Mouse (Mus musculus): ENCODE measurements around the gene Amfr. TPM values are rescaled to one million over a fixed set of nuclear protein-coding genes. Genes with fewer than 3 reads are reported as not detected.

The Amfr gene
- total RNA-seq, 2 experiments from 2014 or later = 37.5 to 83.7 TPM

- no peak for ATAC-seq (ENCODE audit: poor library complexity, severe bottlenecking)
Measured at GRCm38 (mm10) chr8:93983827-93984226, 28.8 kb downstream of the Amfr start.

GRCm38 (mm10) chr8:93981679-93982215, 30.9 kb downstream of the Amfr start:
- ATAC-seq (ENCODE audit: poor library complexity, severe bottlenecking) = no peak

- no peak for ATAC-seq (ENCODE audit: poor library complexity, severe bottlenecking)
Measured at GRCm38 (mm10) chr8:93980141-93980540, 32.5 kb downstream of the Amfr start.

- ATAC-seq (ENCODE audit: poor library complexity, severe bottlenecking) = no peak
Measured at GRCm38 (mm10) chr8:93976446-93977211, 36.0 kb downstream of the Amfr start.

GRCm38 (mm10) chr8:93975358-93975757, 37.3 kb downstream of the Amfr start:
- ATAC-seq (ENCODE audit: poor library complexity, severe bottlenecking) = no peak

GRCm38 (mm10) chr8:93974602-93975186, 37.9 kb downstream of the Amfr start:
- ATAC-seq (ENCODE audit: poor library complexity, severe bottlenecking) = no peak

GRCm38 (mm10) chr8:93973831-93974375, 38.7 kb downstream of the Amfr start:
- no peak for ATAC-seq (ENCODE audit: poor library complexity, severe bottlenecking)

- no peak for ATAC-seq (ENCODE audit: poor library complexity, severe bottlenecking)
Measured at GRCm38 (mm10) chr8:93972971-93973734, 39.5 kb downstream of the Amfr start.

- no peak for ATAC-seq (ENCODE audit: poor library complexity, severe bottlenecking)
Measured at GRCm38 (mm10) chr8:93972211-93972610, 40.4 kb downstream of the Amfr start.

- no peak for ATAC-seq (ENCODE audit: poor library complexity, severe bottlenecking)
Measured at GRCm38 (mm10) chr8:93971451-93971850, 41.2 kb downstream of the Amfr start.

GRCm38 (mm10) chr8:93969626-93970340, 42.9 kb downstream of the Amfr start:
- no peak for ATAC-seq (ENCODE audit: poor library complexity, severe bottlenecking)

- no peak for ATAC-seq (ENCODE audit: poor library complexity, severe bottlenecking)
Measured at GRCm38 (mm10) chr8:93968293-93968692, 44.3 kb downstream of the Amfr start.

GRCm38 (mm10) chr8:93960909-93961308, 51.7 kb downstream of the Amfr start:
- no peak for ATAC-seq (ENCODE audit: poor library complexity, severe bottlenecking)

- no peak for ATAC-seq (ENCODE audit: poor library complexity, severe bottlenecking)
Measured at GRCm38 (mm10) chr8:93958402-93958801, 54.2 kb downstream of the Amfr start.

GRCm38 (mm10) chr8:93952511-93952910, 60.1 kb downstream of the Amfr start:
- no peak for ATAC-seq (ENCODE audit: poor library complexity, severe bottlenecking)

GRCm38 (mm10) chr8:93950133-93950532, 62.5 kb downstream of the Amfr start:
- ATAC-seq (ENCODE audit: poor library complexity, severe bottlenecking) = no peak

- ATAC-seq (ENCODE audit: poor library complexity, severe bottlenecking) = no peak
Measured at GRCm38 (mm10) chr8:93946397-93946796, 66.2 kb downstream of the Amfr start.

- no peak for ATAC-seq (ENCODE audit: poor library complexity, severe bottlenecking)
Measured at GRCm38 (mm10) chr8:93945781-93946180, 66.9 kb downstream of the Amfr start.

- no peak for ATAC-seq (ENCODE audit: poor library complexity, severe bottlenecking)
Measured at GRCm38 (mm10) chr8:93941636-93942054, 71.0 kb downstream of the Amfr start.
